Mouse (Mus musculus): ENCODE data around the gene Ppp1r12a. TPM values are rescaled to one million over a fixed set of nuclear protein-coding genes. Genes with fewer than 3 reads are reported as not detected.

The Ppp1r12a gene
- total and polyA plus RNA-seq, 2 experiments from 2014 or later, result 51.6 to 92.3 TPM

DNA sequence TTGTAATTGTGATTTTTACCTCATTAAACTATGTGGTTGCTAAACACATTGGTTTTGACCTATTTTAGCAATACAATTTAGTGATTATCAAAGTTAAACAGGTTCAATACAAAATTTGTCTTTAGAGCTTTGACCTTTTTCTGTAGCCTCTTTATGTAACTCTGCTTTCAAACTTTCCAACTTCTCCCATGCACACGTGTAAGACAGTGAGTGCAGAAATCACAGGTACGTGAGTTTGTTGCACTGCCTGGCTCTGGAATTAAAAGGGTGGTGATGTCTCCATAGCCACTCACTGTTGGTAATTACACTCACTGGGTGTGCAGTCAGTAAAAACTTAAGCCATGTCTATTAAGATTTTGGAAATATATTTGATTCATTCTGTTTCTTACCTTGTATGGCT lies 30.3 kb downstream of the Ppp1r12a start:
- Histone ChIP-seq H3K9me3 (ENCODE audit: low read length) (no peaks in the 10 kb centered on the region), H3K36me3 (ENCODE audit: insufficient read depth) (no peaks in the 10 kb centered on the region), H3K4me1 (ENCODE audit: insufficient read depth) (peaks cover 4% of the 10 kb centered on the region; the same call in 1 of the 2 replicates), H3K27me3 (ENCODE audit: insufficient read depth, low read length) (no peaks in the 10 kb centered on the region), H3K4me3 (ENCODE audit: low read depth, low read length) (no peak overlapping the region), H3K4me2 (ENCODE audit: low read depth) (no peak overlapping the region), H3K9ac (no peak overlapping the region), H3K27ac (ENCODE audit: low read depth, low read length) (no peak overlapping the region)
- no peak for DNase-seq
- 43% methylated on average over 2 of the region's 2 CpGs for WGBS
- ATAC-seq, result no peak
- no peak for TF ChIP-seq CTCF (IDR thresholded peaks at IDR 0.05; ENCODE audit: low read depth)

DNA sequence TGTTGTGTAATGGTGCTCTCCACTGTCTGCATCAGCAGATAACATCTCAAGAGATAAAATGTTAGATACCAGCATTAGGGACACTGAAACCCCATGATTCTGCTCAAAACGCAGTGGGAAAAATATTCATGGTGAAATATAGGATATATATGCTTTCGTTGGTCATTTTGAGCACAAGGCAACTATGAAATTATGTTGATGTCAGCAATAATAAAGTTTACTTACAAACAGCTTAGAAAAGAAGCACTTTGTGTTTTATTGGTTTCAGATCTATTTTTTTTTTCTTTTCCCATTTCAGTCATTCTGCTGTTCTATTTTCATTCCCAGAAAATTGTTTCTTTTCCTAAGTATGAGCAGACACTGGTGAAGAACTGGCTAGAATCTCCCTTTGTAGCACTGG lies 34.1 kb downstream of the Ppp1r12a start:
- Histone ChIP-seq H3K9ac (no peak overlapping the region), H3K4me2 (ENCODE audit: low read depth) (no peak overlapping the region), H3K27ac (ENCODE audit: low read depth, low read length) (no peak overlapping the region), H3K4me3 (ENCODE audit: low read depth, low read length) (no peak overlapping the region), H3K27me3 (ENCODE audit: insufficient read depth, low read length) (no peaks in the 10 kb centered on the region), H3K9me3 (ENCODE audit: low read length) (no peaks in the 10 kb centered on the region), H3K4me1 (ENCODE audit: insufficient read depth) (peaks cover 4% of the 10 kb centered on the region; the same call in 1 of the 2 replicates), H3K36me3 (ENCODE audit: insufficient read depth) (no peaks in the 10 kb centered on the region; the same call in 1 of the 2 replicates)
- ATAC-seq (no peak), DNase-seq (no peak)
- WGBS, result 97% methylated on average over 2 of the region's 2 CpGs
- TF ChIP-seq CTCF (IDR thresholded peaks at IDR 0.05; ENCODE audit: low read depth), result no peak

DNA sequence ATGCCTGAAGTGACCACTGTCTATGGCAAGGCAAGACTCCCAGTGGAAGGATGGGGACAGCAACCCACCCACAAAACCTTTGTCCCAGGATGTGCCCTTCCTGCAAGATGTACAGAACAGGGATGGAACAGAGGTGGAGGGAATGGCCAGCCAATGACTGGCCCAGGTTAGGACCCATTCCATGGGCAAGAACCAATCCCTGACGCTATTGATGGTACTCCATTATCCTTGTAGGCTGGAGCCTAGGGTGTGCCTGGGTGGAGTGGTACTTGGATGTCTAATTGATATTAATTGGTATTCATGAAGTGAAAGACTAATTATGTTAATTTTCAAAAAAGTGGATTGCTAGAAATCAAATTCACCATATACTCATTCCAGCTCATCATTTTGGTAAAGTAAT lies 35.5 kb downstream of the Ppp1r12a start:
- DNase-seq, result no peak
- no peak for TF ChIP-seq CTCF (IDR thresholded peaks at IDR 0.05; ENCODE audit: low read depth)
- H3K36me3 ChIP-seq (ENCODE audit: insufficient read depth), result no peaks in the 10 kb centered on the region; the same call in 1 of the 2 replicates
- no peak overlapping the region for H3K9ac ChIP-seq
- 88% methylated on average over 1 of the region's 1 CpGs for WGBS
- no peaks in the 10 kb centered on the region for H3K27me3 ChIP-seq (ENCODE audit: insufficient read depth, low read length)
- no peak for ATAC-seq
- no peaks in the 10 kb centered on the region for H3K9me3 ChIP-seq (ENCODE audit: low read length)
- no peak overlapping the region for H3K27ac ChIP-seq (ENCODE audit: low read depth, low read length)
- peaks cover 2% of the 10 kb centered on the region; the same call in 1 of the 2 replicates for H3K4me1 ChIP-seq (ENCODE audit: insufficient read depth)
- H3K4me2 ChIP-seq (ENCODE audit: low read depth), result no peak overlapping the region
- H3K4me3 ChIP-seq (ENCODE audit: low read depth, low read length), result no peak overlapping the region

DNA sequence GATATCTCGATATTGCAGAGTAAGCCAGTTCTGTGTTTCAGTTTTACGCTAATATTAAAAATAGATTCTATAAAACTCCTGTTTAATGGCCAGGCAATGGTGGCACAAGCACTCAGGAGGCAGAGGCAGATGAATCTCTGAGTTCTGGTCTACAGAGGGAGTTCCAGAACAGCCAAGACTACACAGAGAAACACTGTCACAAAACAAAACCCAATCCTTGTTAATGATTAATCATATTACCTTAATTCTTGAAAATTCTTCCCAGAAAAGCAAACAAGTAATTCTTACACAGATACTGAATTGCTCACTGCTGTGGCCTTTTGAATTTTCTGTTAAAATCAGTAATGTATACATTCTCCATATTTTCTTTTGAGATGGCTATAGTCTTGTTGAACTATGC lies 37.0 kb downstream of the Ppp1r12a start:
- H3K4me1 ChIP-seq (ENCODE audit: insufficient read depth), result no peaks in the 10 kb centered on the region
- no peak overlapping the region for H3K4me3 ChIP-seq (ENCODE audit: low read depth, low read length)
- H3K36me3 ChIP-seq (ENCODE audit: insufficient read depth), result no peaks in the 10 kb centered on the region; the same call in 1 of the 2 replicates
- 96% methylated on average over 2 of the region's 2 CpGs for WGBS
- H3K27me3 ChIP-seq (ENCODE audit: insufficient read depth, low read length), result no peaks in the 10 kb centered on the region
- no peak for ATAC-seq
- DNase-seq, result no peak
- H3K27ac ChIP-seq (ENCODE audit: low read depth, low read length), result no peak overlapping the region
- TF ChIP-seq CTCF (IDR thresholded peaks at IDR 0.05; ENCODE audit: low read depth), result no peak
- H3K9ac ChIP-seq, result no peak overlapping the region
- H3K4me2 ChIP-seq (ENCODE audit: low read depth), result no peak overlapping the region
- no peaks in the 10 kb centered on the region for H3K9me3 ChIP-seq (ENCODE audit: low read length)

DNA sequence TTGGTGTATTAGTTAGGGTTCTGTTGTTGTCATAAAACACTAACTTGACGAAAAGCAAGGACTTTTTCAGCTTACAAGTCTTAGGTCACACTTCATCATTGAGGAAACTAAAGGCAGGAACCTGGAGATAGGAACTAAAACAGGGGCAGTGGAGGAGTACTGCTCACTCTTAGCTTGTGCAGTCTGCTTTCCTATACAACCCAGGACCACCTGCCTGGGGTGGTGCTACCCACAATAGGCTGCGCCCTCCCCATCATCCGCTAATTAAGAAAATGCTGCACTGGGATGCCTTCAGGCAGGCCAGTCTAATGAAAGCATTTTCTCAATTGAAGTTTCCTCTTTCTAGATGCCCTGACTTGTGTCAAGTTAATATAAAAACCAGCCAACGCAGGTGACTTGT lies 40.1 kb downstream of the Ppp1r12a start:
- Histone ChIP-seq H3K27me3 (ENCODE audit: insufficient read depth, low read length) (no peaks in the 10 kb centered on the region), H3K9ac (no peak overlapping the region), H3K4me3 (ENCODE audit: low read depth, low read length) (no peak overlapping the region), H3K4me2 (ENCODE audit: low read depth) (no peak overlapping the region), H3K27ac (ENCODE audit: low read depth, low read length) (no peak overlapping the region), H3K36me3 (ENCODE audit: insufficient read depth) (no peaks in the 10 kb centered on the region; the same call in 1 of the 2 replicates), H3K4me1 (ENCODE audit: insufficient read depth) (no peaks in the 10 kb centered on the region), H3K9me3 (ENCODE audit: low read length) (no peaks in the 10 kb centered on the region)
- no peak for ATAC-seq
- no peak for DNase-seq
- no peak for TF ChIP-seq CTCF (IDR thresholded peaks at IDR 0.05; ENCODE audit: low read depth)
- WGBS, result 71% methylated on average over 4 of the region's 4 CpGs

DNA sequence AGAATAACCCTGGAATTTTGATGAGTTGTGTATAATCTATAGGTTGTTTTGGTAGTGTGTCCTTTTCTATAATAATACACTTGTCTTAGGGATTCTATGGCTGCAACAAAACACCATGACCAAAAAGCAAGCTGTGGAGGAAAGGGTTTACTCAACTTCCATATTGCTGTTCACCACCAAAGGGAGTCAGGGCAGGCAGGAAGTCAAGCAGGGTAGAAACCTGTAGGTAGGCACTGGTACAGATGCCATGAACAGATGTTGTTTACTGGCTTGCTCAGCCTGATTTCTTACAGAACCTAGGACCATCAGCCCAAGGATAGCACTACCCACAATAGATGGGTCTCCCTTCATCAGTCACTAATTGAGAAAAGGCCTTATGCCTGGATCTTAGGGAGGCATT lies 41.4 kb downstream of the Ppp1r12a start:
- no peak for DNase-seq
- Histone ChIP-seq H3K9ac (no peak overlapping the region), H3K36me3 (ENCODE audit: insufficient read depth) (no peaks in the 10 kb centered on the region; the same call in 1 of the 2 replicates), H3K4me1 (ENCODE audit: insufficient read depth) (no peaks in the 10 kb centered on the region), H3K27me3 (ENCODE audit: insufficient read depth, low read length) (no peaks in the 10 kb centered on the region), H3K9me3 (ENCODE audit: low read length) (no peaks in the 10 kb centered on the region), H3K27ac (ENCODE audit: low read depth, low read length) (no peak overlapping the region), H3K4me3 (ENCODE audit: low read depth, low read length) (no peak overlapping the region), H3K4me2 (ENCODE audit: low read depth) (no peak overlapping the region)
- no peak for TF ChIP-seq CTCF (IDR thresholded peaks at IDR 0.05; ENCODE audit: low read depth)
- no peak for ATAC-seq

DNA sequence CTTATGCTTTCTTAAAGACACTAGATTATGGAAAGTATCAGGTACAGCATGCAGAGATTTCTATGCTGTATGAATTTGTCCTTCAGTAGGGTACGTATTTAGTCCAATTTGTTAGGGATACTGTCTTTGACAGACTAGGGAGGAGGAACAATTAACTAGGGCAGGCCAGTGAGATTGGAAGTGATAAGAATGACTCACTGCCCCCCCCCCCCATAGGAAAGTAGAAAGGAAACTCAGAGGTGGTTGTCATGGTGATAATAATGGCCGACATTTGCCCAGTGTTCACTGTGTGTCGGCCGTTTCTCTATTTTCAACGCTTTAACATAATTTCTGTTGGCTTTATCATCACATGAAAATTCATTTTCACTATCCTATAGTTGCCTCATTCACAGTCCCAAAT lies 47.4 kb downstream of the Ppp1r12a start:
- 76% methylated on average over 5 of the region's 5 CpGs for WGBS
- no peak for TF ChIP-seq CTCF (IDR thresholded peaks at IDR 0.05; ENCODE audit: low read depth)
- no peaks in the 10 kb centered on the region for H3K4me1 ChIP-seq (ENCODE audit: insufficient read depth)
- ATAC-seq (no peak), DNase-seq (no peak)
- no peak overlapping the region for H3K4me3 ChIP-seq (ENCODE audit: low read depth, low read length)
- H3K9me3 ChIP-seq (ENCODE audit: low read length), result no peaks in the 10 kb centered on the region
- H3K27ac ChIP-seq (ENCODE audit: low read depth, low read length), result no peak overlapping the region
- H3K36me3 ChIP-seq (ENCODE audit: insufficient read depth), result no peaks in the 10 kb centered on the region
- H3K9ac ChIP-seq, result no peak overlapping the region
- H3K4me2 ChIP-seq (ENCODE audit: low read depth), result no peak overlapping the region
- H3K27me3 ChIP-seq (ENCODE audit: insufficient read depth, low read length), result no peaks in the 10 kb centered on the region

DNA sequence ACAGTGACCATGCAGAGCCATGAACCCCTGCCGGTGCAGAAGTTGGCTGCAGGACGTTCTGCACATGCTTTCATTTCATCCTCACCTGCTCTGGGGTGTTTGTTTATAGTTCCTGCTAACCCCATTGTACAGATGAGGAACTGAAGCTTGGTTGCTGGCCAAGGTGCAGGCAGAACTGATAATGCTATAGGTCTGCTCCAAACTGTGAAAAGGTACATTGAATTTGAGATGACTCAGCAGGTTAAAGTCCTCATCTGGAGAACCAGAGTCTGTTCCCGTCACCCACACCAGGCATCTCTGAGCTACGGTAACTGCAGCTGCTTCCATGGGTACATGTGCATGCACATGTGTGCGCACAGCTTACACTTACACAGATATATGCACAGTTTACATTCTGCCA lies 62.4 kb downstream of the Ppp1r12a start:
- Histone ChIP-seq H3K9me3 (ENCODE audit: low read length) (no peaks in the 10 kb centered on the region), H3K27me3 (ENCODE audit: insufficient read depth, low read length) (no peaks in the 10 kb centered on the region), H3K9ac (no peak overlapping the region), H3K36me3 (ENCODE audit: insufficient read depth) (no peaks in the 10 kb centered on the region), H3K4me1 (ENCODE audit: insufficient read depth) (no peaks in the 10 kb centered on the region), H3K4me3 (ENCODE audit: low read depth, low read length) (no peak overlapping the region), H3K4me2 (ENCODE audit: low read depth) (no peak overlapping the region), H3K27ac (ENCODE audit: low read depth, low read length) (no peak overlapping the region)
- ATAC-seq (no peak), DNase-seq (no peak)
- WGBS, result 90% methylated on average over 5 of the region's 5 CpGs
- TF ChIP-seq CTCF (IDR thresholded peaks at IDR 0.05; ENCODE audit: low read depth), result no peak
